Mouse (Mus musculus) G1E (cell line): ENCODE results near the gene Sh3pxd2a. TPM values are rescaled to one million over a fixed set of nuclear protein-coding genes. Genes with fewer than 3 reads are reported as not detected.

Experiments
- ATAC-seq: 2 replicates; pipeline ENCODE4 v1.8.0; 2016; ENCODE audit warnings: mild to moderate bottlenecking; ENCODE audit not compliant: insufficient number of reproducible peaks, poor library complexity, low FRiP score, severe bottlenecking; ENCODE audit errors: extremely low read depth
- DNase-seq: peaks from one replicate; pipeline ENCODE4 v3.0.0; 2012; ENCODE audit warnings: low spot score
- H3K27me3 ChIP-seq: 2 replicates; pipeline ENCODE4 v1.6.1; 2012; ENCODE audit warnings: mild to moderate bottlenecking, low read length, inconsistent platforms; ENCODE audit not compliant: insufficient read depth
- H3K36me3 ChIP-seq: replicated peaks from 2 replicates; pipeline ENCODE3; 2012; ENCODE audit warnings: mild to moderate bottlenecking, inconsistent platforms
- H3K4me1 ChIP-seq: 2 replicates; pipeline ENCODE4 v1.6.1; 2012; ENCODE audit warnings: low read depth, low read length, inconsistent platforms, mixed read lengths; ENCODE audit not compliant: insufficient read depth
- H3K4me3 ChIP-seq: 2 replicates; pipeline ENCODE4 v1.5.1; 2012; ENCODE audit warnings: low read depth, mild to moderate bottlenecking, inconsistent platforms, low read length, moderate library complexity, mixed read lengths
- H3K9me3 ChIP-seq: replicated peaks from 2 replicates; pipeline ENCODE4 v1.6.1; 2012; ENCODE audit warnings: inconsistent platforms
- CTCF ChIP-seq: IDR thresholded peaks from 2 replicates; pipeline ENCODE4 v1.5.1; 2012; ENCODE audit warnings: low read depth, low read length, inconsistent platforms, mixed read lengths
- GATA1 ChIP-seq: IDR thresholded peaks from 2 replicates; pipeline ENCODE4 v1.6.1; 2012; ENCODE audit warnings: borderline replicate concordance, low read length, inconsistent platforms, mixed read lengths
- GATA2 ChIP-seq: IDR thresholded peaks from 2 replicates; pipeline ENCODE4 v1.6.1; 2012; ENCODE audit warnings: low read depth, low read length, inconsistent platforms, borderline replicate concordance
- POLR2AphosphoS5 ChIP-seq: IDR thresholded peaks from 2 replicates; pipeline ENCODE4 v1.6.1; 2012; ENCODE audit warnings: low read depth, low read length, inconsistent platforms; ENCODE audit not compliant: insufficient replicate concordance
- TAL1 ChIP-seq: conservative IDR thresholded peaks from 2 replicates; pipeline ENCODE4 v1.6.1; 2012; ENCODE audit warnings: low read depth, low read length, inconsistent platforms, mixed read lengths
- polyA plus RNA-seq: library from polyadenylated mRNA; stranded (reverse); fragments of >175 nt; gene quantifications from 2 replicates; pipeline ENCODE4 v1.2.3, GENCODE M21; 2012
- total RNA-seq, 2 experiments: library from RNA; stranded (forward) in 1 of 2; stranded (reverse) in 1 of 2; fragments of 200-1000 nt in 1 of 2; fragments of >200 nt in 1 of 2; fragmentation: Nextera tagmentation in 1 of 2; gene quantifications; 2 replicates each; pipeline ENCODE4 v1.2.3; 2014 to 2017

Gene Sh3pxd2a
- total and polyA plus RNA-seq, 3 experiments = 0.16 TPM; not detected in 2

GRCm38 (mm10) chr19:47416161-47416560 lies 48.0 kb downstream of the Sh3pxd2a start:
- Histone ChIP-seq H3K4me1 (no peaks in the 10 kb centered on the region), H3K27me3 (no peaks in the 10 kb centered on the region), H3K36me3 (no peaks in the 10 kb centered on the region), H3K9me3 (no peaks in the 10 kb centered on the region), H3K4me3 (no peak overlapping the region)
- ATAC-seq = no peak
- DNase-seq = no peak
- TF ChIP-seq CTCF (no peak), GATA2 (no peak), POLR2AphosphoS5 (no peak), TAL1 (no peak), GATA1 (no peak)

DNA sequence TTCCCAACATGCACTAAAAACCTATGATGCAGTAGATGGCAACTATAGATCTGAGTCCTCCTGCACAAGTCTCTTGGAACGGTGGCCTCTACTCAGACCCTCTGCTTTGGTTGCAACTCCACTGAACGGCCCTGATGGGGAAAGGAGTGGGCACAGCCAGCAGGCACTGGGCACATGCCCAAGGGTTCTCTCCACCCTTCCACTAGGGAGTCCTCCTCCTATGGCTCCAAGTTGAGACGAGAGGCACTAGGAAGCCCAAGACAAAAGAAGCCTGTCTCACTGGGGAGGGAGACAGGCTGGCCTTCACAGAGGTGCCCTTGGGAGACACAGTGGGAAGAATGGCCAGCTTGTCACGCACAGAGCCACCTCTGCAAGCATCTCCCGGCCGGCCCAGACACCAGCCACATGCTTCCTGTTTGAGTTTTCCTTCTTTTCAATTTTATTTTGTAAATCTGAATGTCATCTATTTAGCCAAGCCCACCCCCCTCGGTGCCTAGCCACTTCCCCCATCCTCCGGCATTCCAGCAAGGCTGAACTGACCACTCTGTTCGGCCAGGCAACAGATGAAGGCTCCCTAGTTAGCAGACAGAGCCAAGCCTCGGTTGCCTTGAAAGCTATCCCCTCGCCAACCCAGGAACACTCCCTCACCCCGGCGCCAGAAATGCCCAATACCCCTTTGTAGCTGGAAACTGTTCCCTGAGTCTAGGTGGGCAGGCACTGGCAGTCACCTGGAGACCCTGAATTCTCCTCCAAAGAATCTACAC lies 49.9 kb downstream of the Sh3pxd2a start:
- H3K4me1 ChIP-seq = no peaks in the 10 kb centered on the region
- no peaks in the 10 kb centered on the region for H3K36me3 ChIP-seq
- H3K4me3 ChIP-seq = no peak overlapping the region
- no peaks in the 10 kb centered on the region for H3K27me3 ChIP-seq
- H3K9me3 ChIP-seq = no peaks in the 10 kb centered on the region
- no peak for ATAC-seq
- no peak for TF ChIP-seq CTCF
- no peak for TF ChIP-seq GATA1
- TF ChIP-seq TAL1 = no peak
- no peak for TF ChIP-seq POLR2AphosphoS5
- TF ChIP-seq GATA2 = no peak
- DNase-seq = no peak

DNA sequence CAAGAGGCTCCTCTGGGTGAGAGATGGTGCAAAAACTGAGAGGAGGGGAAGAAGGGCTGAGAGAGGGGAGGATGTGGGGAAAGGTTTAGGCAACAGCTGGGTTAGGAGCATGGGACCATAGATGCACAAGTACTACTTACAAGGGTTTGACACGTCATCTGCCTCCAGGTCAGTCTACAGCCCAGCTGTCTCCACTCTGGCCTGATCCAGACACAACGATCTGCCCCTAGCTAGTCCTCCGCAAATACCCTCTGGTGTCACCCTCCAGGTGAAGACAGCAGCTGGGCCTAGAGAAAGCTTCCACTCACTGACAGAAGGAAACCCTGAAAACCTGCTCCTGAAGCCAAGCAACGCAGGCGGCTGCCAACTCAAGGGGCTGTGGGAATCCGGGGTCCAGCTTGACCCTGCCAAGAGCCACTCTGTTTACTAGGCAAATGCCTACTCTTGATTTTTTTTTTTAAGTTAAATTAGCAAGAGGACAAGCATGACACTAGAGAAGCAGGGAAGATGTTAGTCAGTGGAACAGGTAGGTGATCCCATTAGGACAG lies 50.7 kb downstream of the Sh3pxd2a start:
- H3K4me3 ChIP-seq = no peak overlapping the region
- no peaks in the 10 kb centered on the region; the same call in 1 of the 2 replicates for H3K27me3 ChIP-seq
- DNase-seq (no peak), ATAC-seq (no peak)
- H3K4me1 ChIP-seq = no peaks in the 10 kb centered on the region
- TF ChIP-seq GATA2 (no peak), TAL1 (no peak), GATA1 (no peak), CTCF (no peak), POLR2AphosphoS5 (no peak)
- no peaks in the 10 kb centered on the region for H3K36me3 ChIP-seq
- no peaks in the 10 kb centered on the region for H3K9me3 ChIP-seq

DNA sequence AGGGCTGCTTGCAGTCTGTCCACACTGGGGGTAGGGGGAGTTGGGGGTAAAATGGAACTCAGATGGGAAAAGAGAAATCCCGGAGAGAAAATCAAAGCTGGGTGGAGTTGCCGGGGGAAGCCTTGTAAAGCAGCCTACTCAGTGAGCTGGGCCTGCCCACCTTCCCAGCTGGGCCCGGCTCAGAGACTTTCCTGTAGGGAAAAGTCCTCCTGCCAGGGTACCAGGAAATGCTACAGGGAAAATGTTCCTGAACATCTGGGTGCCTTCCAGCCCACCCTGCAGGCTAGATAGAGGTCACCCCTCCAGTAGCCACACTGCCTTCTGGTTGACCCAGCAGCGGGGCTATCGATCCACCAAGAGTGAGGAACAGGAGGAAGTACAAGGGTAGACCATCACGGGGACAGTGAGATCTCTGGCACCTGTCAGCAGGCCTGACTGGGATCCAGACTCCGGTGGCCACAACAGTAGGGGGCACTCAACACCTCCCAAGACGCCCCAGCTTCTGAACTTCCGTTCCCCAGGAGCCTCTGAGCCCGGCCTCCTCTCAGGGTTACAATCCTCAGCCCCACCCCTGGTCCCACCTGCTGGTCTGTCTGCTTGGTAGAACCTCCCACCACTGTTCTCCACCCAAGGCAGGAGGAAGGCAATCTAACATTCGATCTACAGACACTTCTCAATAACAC lies 51.5 kb downstream of the Sh3pxd2a start:
- Histone ChIP-seq H3K36me3 (no peaks in the 10 kb centered on the region), H3K27me3 (no peaks in the 10 kb centered on the region; the same call in 1 of the 2 replicates), H3K4me1 (no peaks in the 10 kb centered on the region), H3K4me3 (no peak overlapping the region), H3K9me3 (no peaks in the 10 kb centered on the region)
- DNase-seq (no peak), ATAC-seq (no peak)
- no peak for TF ChIP-seq POLR2AphosphoS5
- no peak for TF ChIP-seq CTCF

DNA sequence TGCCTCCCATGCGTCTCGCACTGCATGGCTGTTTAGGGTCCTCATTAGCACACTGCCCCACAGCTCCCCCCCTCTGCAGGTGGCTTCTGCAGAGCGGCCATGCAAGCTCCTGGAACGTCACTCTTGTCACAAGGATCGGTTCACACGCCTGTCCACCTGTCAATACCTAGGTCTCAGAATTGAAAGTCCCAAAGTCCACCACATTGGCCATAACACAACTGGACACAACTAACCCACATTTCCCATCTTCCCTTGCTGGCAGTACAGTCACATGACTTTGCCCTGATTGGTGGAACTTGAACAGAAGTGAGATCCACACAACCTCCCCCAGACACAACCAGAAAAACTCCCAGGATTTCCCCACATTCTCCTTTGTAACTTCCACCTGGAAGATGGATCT lies 53.9 kb downstream of the Sh3pxd2a start:
- Histone ChIP-seq H3K27me3 (no peaks in the 10 kb centered on the region; the same call in 1 of the 2 replicates), H3K4me1 (no peaks in the 10 kb centered on the region), H3K36me3 (no peaks in the 10 kb centered on the region), H3K4me3 (no peak overlapping the region), H3K9me3 (no peaks in the 10 kb centered on the region)
- TF ChIP-seq GATA1 (no peak), TAL1 (no peak), CTCF (no peak), GATA2 (no peak), POLR2AphosphoS5 (no peak)
- no peak for ATAC-seq
- no peak for DNase-seq

DNA sequence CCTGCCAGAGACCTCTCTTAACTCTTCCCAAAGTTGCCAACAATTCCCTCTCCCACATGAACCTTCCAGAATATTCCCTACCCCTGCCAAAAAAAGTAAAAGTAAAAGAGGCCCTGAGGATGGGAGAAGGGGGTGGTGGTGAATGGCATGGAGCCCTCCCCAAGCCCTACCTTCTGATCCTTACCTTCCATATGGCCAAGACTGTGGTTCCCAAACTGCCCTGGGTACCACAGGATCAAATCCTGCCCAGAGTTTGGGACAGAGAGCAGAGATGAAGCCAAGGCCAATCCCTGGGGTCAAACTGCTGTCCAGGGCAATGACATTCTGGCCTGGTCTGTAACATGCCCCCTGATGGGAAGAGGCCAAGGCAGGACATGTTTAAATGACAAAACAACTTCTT lies 55.1 kb downstream of the Sh3pxd2a start:
- Histone ChIP-seq H3K9me3 (no peaks in the 10 kb centered on the region), H3K4me3 (no peak overlapping the region), H3K27me3 (no peaks in the 10 kb centered on the region; the same call in 1 of the 2 replicates), H3K36me3 (no peaks in the 10 kb centered on the region), H3K4me1 (no peaks in the 10 kb centered on the region)
- no peak for ATAC-seq
- DNase-seq = no peak
- TF ChIP-seq GATA1 (no peak), POLR2AphosphoS5 (no peak), GATA2 (no peak), TAL1 (no peak), CTCF (no peak)
